Mouse (Mus musculus) hindbrain, embryonic 16.5 days (tissue): ENCODE measurements at regions not wholly inside any gene's neighbourhood (a gene's known extent, or its start where the extent isn't known, plus 50 kb on each side); places are given as distances from the start of the nearest gene placed in this dataset.
A peak's percentile ranks its signal among the peaks of the same experiment; 100 is the strongest.

ENCODE experiments used
- ATAC-seq: fragments of 200-750 bp; cut with Nextera tagmentation; 2 replicates; pipeline ENCODE4 v1.8.0; 2017; ENCODE audit warnings: moderate TSS enrichment, moderate library complexity
- H3K27ac ChIP-seq: fragments of 300-500 bp; sonication (generic); 2 replicates; pipeline ENCODE4 v1.5.1; 2014; ENCODE audit warnings: low read depth, mild to moderate bottlenecking, control low read depth, low read length, moderate library complexity
- H3K27me3 ChIP-seq: fragments of 300-500 bp; sonication (generic); replicated peaks from 2 replicates; pipeline ENCODE4 v1.6.1; 2014; ENCODE audit warnings: low read length; ENCODE audit not compliant: control insufficient read depth, insufficient read depth
- H3K36me3 ChIP-seq: fragments of 300-500 bp; sonication (generic); 2 replicates; pipeline ENCODE4 v1.6.1; 2014; ENCODE audit warnings: mild to moderate bottlenecking, low read length, moderate library complexity, mixed read lengths; ENCODE audit not compliant: control insufficient read depth, insufficient read depth
- H3K4me1 ChIP-seq: fragments of 300-500 bp; sonication (generic); 2 replicates; pipeline ENCODE4 v1.6.1; 2014; ENCODE audit warnings: low read depth, low read length; ENCODE audit not compliant: control insufficient read depth, insufficient read depth
- H3K4me2 ChIP-seq: fragments of 300-500 bp; sonication (generic); 2 replicates; pipeline ENCODE4 v1.6.1; 2014; ENCODE audit warnings: mild to moderate bottlenecking, low read length, control low read depth, moderate library complexity
- H3K4me3 ChIP-seq: fragments of 300-500 bp; sonication (generic); 2 replicates; pipeline ENCODE4 v1.5.1; 2014; ENCODE audit warnings: mild to moderate bottlenecking, low read length, control low read depth, moderate library complexity
- H3K9ac ChIP-seq: fragments of 300-500 bp; sonication (generic); 2 replicates; pipeline ENCODE4 v1.6.1; 2014; ENCODE audit warnings: low read depth, mild to moderate bottlenecking, control low read depth, low read length, moderate library complexity
- H3K9me3 ChIP-seq: fragments of 300-500 bp; sonication (generic); 2 replicates; pipeline ENCODE4 v1.6.1; 2014; ENCODE audit warnings: mild to moderate bottlenecking, low read length, moderate library complexity; ENCODE audit not compliant: control insufficient read depth
- WGBS: fragments of 180-500 bp; shearing (Covaris S2); extraction: QIAGEN DNeasy Blood & Tissue Kit; methylation state at CpG from one replicate; pipeline ENCODE4 v1.1.7; 2014; 5-methylcytosine and 5-hydroxymethylcytosine counted together

GRCm38 (mm10) chr12:27653541-27653940 lies 311.2 kb upstream of the Sox11 start:
- no peaks in the 10 kb centered on the region for H3K4me1 ChIP-seq
- H3K27me3 ChIP-seq = no peaks in the 10 kb centered on the region
- 69% methylated on average over 4 of the region's 4 CpGs for WGBS
- no peak overlapping the region for H3K4me3 ChIP-seq
- H3K27ac ChIP-seq = no peak overlapping the region
- no peaks in the 10 kb centered on the region for H3K9me3 ChIP-seq
- no peak for ATAC-seq
- H3K4me2 ChIP-seq = no peak overlapping the region
- no peaks in the 10 kb centered on the region for H3K36me3 ChIP-seq
- H3K9ac ChIP-seq = no peak overlapping the region

GRCm38 (mm10) chr12:27648602-27649001 lies 306.2 kb upstream of the Sox11 start:
- Histone ChIP-seq H3K27ac (no peak overlapping the region), H3K4me1 (no peaks in the 10 kb centered on the region), H3K36me3 (no peaks in the 10 kb centered on the region), H3K27me3 (no peaks in the 10 kb centered on the region), H3K9me3 (no peaks in the 10 kb centered on the region), H3K9ac (no peak overlapping the region), H3K4me3 (no peak overlapping the region), H3K4me2 (no peak overlapping the region)
- no peak for ATAC-seq
- WGBS = 70% methylated on average over 4 of the region's 4 CpGs

GRCm38 (mm10) chr12:27646497-27647307 lies 304.3 kb upstream of the Sox11 start:
- no peaks in the 10 kb centered on the region for H3K36me3 ChIP-seq
- 42% methylated on average over 11 of the region's 11 CpGs for WGBS
- H3K4me2 ChIP-seq = no peak overlapping the region
- H3K4me3 ChIP-seq = no peak overlapping the region
- H3K4me1 ChIP-seq = no peaks in the 10 kb centered on the region
- H3K9ac ChIP-seq = no peak overlapping the region
- no peaks in the 10 kb centered on the region for H3K27me3 ChIP-seq
- peak; percentile 72 for ATAC-seq
- H3K9me3 ChIP-seq = no peaks in the 10 kb centered on the region
- no peak overlapping the region for H3K27ac ChIP-seq

GRCm38 (mm10) chr12:27619616-27620015 lies 277.2 kb upstream of the Sox11 start:
- Histone ChIP-seq H3K36me3 (no peaks in the 10 kb centered on the region), H3K4me3 (no peak overlapping the region), H3K9me3 (no peaks in the 10 kb centered on the region), H3K4me1 (no peaks in the 10 kb centered on the region), H3K9ac (no peak overlapping the region), H3K4me2 (no peak overlapping the region), H3K27ac (no peak overlapping the region), H3K27me3 (no peaks in the 10 kb centered on the region)
- 69% methylated on average over 5 of the region's 5 CpGs for WGBS
- no peak for ATAC-seq

- no peak overlapping the region for H3K4me2 ChIP-seq
- no peaks in the 10 kb centered on the region for H3K27me3 ChIP-seq
- WGBS = 74% methylated on average over 1 of the region's 1 CpGs
- no peaks in the 10 kb centered on the region for H3K4me1 ChIP-seq
- H3K36me3 ChIP-seq = no peaks in the 10 kb centered on the region
- no peak for ATAC-seq
- H3K27ac ChIP-seq = no peak overlapping the region
- no peak overlapping the region for H3K4me3 ChIP-seq
- no peak overlapping the region for H3K9ac ChIP-seq
- no peaks in the 10 kb centered on the region for H3K9me3 ChIP-seq
These were observed 261.8 kb upstream of the Sox11 start for GRCm38 (mm10) chr12:27604061-27604679.

- no peaks in the 10 kb centered on the region for H3K9me3 ChIP-seq
- no peaks in the 10 kb centered on the region for H3K4me1 ChIP-seq
- 0 out of 2 replicates have a peak overlapping the region, but pooled peaks have one; percentile 17 for H3K4me2 ChIP-seq
- no peak overlapping the region for H3K9ac ChIP-seq
- WGBS = 28% methylated on average over 8 of the region's 8 CpGs
- H3K4me3 ChIP-seq = no peak overlapping the region
- 0 out of 2 replicates have a peak, but pooled peaks have one; percentile 58 for ATAC-seq
- H3K36me3 ChIP-seq = no peaks in the 10 kb centered on the region
- no peaks in the 10 kb centered on the region for H3K27me3 ChIP-seq
- H3K27ac ChIP-seq = no peak overlapping the region
These were observed 256.8 kb upstream of the Sox11 start for GRCm38 (mm10) chr12:27599149-27599548.

- Histone ChIP-seq H3K4me1 (no peaks in the 10 kb centered on the region), H3K4me2 (no peak overlapping the region), H3K36me3 (no peaks in the 10 kb centered on the region), H3K27ac (no peak overlapping the region), H3K4me3 (no peak overlapping the region), H3K9me3 (no peaks in the 10 kb centered on the region), H3K27me3 (no peaks in the 10 kb centered on the region), H3K9ac (no peak overlapping the region)
- 55% methylated on average over 7 of the region's 7 CpGs for WGBS
- no peak for ATAC-seq
These were observed 255.5 kb upstream of the Sox11 start for GRCm38 (mm10) chr12:27597878-27598277.

- WGBS = 41% methylated on average over 3 of the region's 3 CpGs
- H3K27me3 ChIP-seq = no peaks in the 10 kb centered on the region
- no peak overlapping the region for H3K27ac ChIP-seq
- no peaks in the 10 kb centered on the region for H3K9me3 ChIP-seq
- no peak for ATAC-seq
- no peak overlapping the region for H3K4me3 ChIP-seq
- H3K4me1 ChIP-seq = no peaks in the 10 kb centered on the region
- no peak overlapping the region for H3K4me2 ChIP-seq
- no peak overlapping the region for H3K9ac ChIP-seq
- H3K36me3 ChIP-seq = no peaks in the 10 kb centered on the region
These were observed 254.9 kb upstream of the Sox11 start for GRCm38 (mm10) chr12:27597322-27597721.

- Histone ChIP-seq H3K27ac (no peak overlapping the region), H3K36me3 (no peaks in the 10 kb centered on the region), H3K27me3 (no peaks in the 10 kb centered on the region), H3K4me1 (no peaks in the 10 kb centered on the region), H3K4me2 (no peak overlapping the region), H3K9ac (no peak overlapping the region), H3K4me3 (no peak overlapping the region), H3K9me3 (no peaks in the 10 kb centered on the region)
- ATAC-seq = no peak
- WGBS = 50% methylated on average over 2 of the region's 2 CpGs
These were observed 253.2 kb upstream of the Sox11 start for GRCm38 (mm10) chr12:27595576-27595975.
